Mouse (Mus musculus): Measurements from ENCODE around the gene Fnip1. TPM values are rescaled to one million over a fixed set of nuclear protein-coding genes. Genes with fewer than 3 reads are reported as not detected.

Gene Fnip1
- total and polyA plus RNA-seq, 3 experiments, result 11.9 to 13.6 TPM; not detected in 1

DNA sequence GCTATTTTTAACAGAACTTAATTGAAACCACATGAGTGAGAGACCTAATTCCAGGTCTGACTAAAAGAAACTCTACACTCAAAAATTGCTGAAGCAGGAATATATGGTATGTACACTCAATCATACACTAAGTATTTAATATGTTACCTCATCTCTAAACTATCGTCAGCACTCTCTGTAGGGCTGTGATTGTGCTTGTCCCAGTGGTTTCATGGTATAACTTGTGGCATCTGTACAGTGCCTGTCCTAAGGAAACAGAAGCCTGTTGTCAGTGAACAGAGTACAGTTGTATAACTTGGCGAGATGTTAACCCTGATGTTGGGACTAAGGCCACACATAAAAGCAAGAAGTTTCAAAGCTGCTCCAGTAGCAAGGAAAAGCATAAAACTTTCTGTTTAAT, 10.9 kb upstream of the Fnip1 start:
- peak overlapping the region; percentile 61 to 62 for H3K4me3 ChIP-seq (ENCODE audit: control insufficient read depth in 1 of 2, insufficient read depth in 1 of 2, low read depth in 2 of 2, low read length in 2 of 2)
- H3K27me3 ChIP-seq (ENCODE audit: control insufficient read depth in 1 of 2, insufficient read depth in 2 of 2, low read length in 2 of 2), result no peaks in the 10 kb centered on the region
- TF ChIP-seq EP300 (IDR thresholded peaks at IDR 0.05; ENCODE audit: low read depth in 1 of 2, low read length in 2 of 2) (no peak), ZC3H11A (IDR thresholded peaks at IDR 0.05; ENCODE audit: low read depth, low read length) (no peak), RAD21 (IDR thresholded peaks at IDR 0.05; ENCODE audit: low read depth, low read length) (no peak), SIN3A (IDR thresholded peaks at IDR 0.05; ENCODE audit: low read length) (no peak), CHD2 (IDR thresholded peaks at IDR 0.05; ENCODE audit: low read length) (no peak), HCFC1 (IDR thresholded peaks at IDR 0.05; ENCODE audit: low read depth, low read length) (no peak), GATA1 (IDR thresholded peaks at IDR 0.05; ENCODE audit: low read depth, low read length) (no peak)
- H3K9ac ChIP-seq (ENCODE audit: control insufficient read depth, low read depth, low read length, poor library complexity, severe bottlenecking), result peak overlapping the region; percentile 62
- H3K9me3 ChIP-seq (replicated peaks; ENCODE audit: insufficient read depth, low read length), result no peaks in the 10 kb centered on the region
- peaks cover 0 to 30% of the 10 kb centered on the region in 2 experiments; a peak in 2 of 4 replicates for H3K36me3 ChIP-seq (ENCODE audit: control insufficient read depth in 1 of 2, insufficient read depth in 2 of 2, low read length in 2 of 2)
- H3K79me2 ChIP-seq (ENCODE audit: control insufficient read depth, insufficient read depth, low read length, poor library complexity), result no peaks in the 10 kb centered on the region; the same call in 1 of the 2 replicates
- DNase-seq (ENCODE audit: low read depth, low spot score), result no peak
- H3K4me1 ChIP-seq (ENCODE audit: control insufficient read depth in 1 of 2, insufficient read depth in 2 of 2, low read length in 2 of 2), result peaks cover 18 to 19% of the 10 kb centered on the region in 2 experiments
- peak overlapping the region; percentile 89 for H3K27ac ChIP-seq (ENCODE audit: control insufficient read depth, low read depth, low read length)

DNA sequence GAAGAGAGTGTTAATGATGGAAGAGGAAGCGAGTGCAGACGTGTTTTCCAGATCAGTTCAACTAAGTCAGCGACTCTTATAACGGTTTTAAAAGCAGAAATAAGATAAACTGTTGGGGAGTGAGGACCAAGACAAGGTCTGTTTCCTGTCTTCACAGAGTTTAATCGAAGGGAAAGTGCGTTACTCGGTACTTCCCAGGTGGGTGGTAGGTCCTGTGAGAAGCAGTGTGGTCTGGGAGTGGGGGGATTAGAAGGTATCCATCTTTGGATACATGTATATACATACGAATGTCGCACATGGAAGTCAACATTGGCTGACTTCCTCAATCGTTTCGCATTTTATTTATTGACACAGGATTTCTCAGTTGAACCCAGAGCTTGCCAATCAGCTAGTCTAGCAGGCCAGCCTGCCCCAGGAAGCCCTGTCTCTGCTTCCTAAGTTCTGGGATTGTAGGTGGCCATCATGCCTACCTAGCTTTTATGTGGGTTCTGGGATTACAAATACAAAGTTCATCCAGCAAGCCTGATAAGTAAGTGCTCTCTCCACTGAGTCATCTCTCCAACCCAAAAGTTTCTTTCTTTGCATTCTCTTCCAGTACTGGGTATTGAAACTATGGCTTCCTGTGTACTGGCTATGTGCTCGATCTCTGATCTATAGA, 10.2 kb upstream of the Fnip1 start:
- Histone ChIP-seq H3K79me2 (ENCODE audit: control insufficient read depth, insufficient read depth, low read length, poor library complexity) (no peaks in the 10 kb centered on the region; the same call in 1 of the 2 replicates), H3K27ac (ENCODE audit: control insufficient read depth, low read depth, low read length) (peak overlapping the region; percentile 89), H3K9me3 (replicated peaks; ENCODE audit: insufficient read depth, low read length) (no peaks in the 10 kb centered on the region), H3K4me1 (ENCODE audit: control insufficient read depth in 1 of 2, insufficient read depth in 2 of 2, low read length in 2 of 2) (peaks cover 18 to 19% of the 10 kb centered on the region in 2 experiments), H3K4me3 (ENCODE audit: control insufficient read depth in 1 of 2, insufficient read depth in 1 of 2, low read depth in 2 of 2, low read length in 2 of 2) (peak overlapping the region; percentile 61 to 62), H3K9ac (ENCODE audit: control insufficient read depth, low read depth, low read length, poor library complexity, severe bottlenecking) (peak overlapping the region; percentile 62), H3K27me3 (ENCODE audit: control insufficient read depth in 1 of 2, insufficient read depth in 2 of 2, low read length in 2 of 2) (no peaks in the 10 kb centered on the region), H3K36me3 (ENCODE audit: control insufficient read depth in 1 of 2, insufficient read depth in 2 of 2, low read length in 2 of 2) (peaks cover 0 to 30% of the 10 kb centered on the region in 2 experiments; a peak in 2 of 4 replicates)
- DNase-seq (ENCODE audit: low read depth, low spot score), result peak; percentile 88
- TF ChIP-seq TBP (IDR thresholded peaks at IDR 0.05; ENCODE audit: low read depth, low read length) (peak; percentile 85), HCFC1 (IDR thresholded peaks at IDR 0.05; ENCODE audit: low read depth, low read length) (peak; percentile 34; the same call in 1 of the 2 replicates), ZKSCAN1 (IDR thresholded peaks at IDR 0.05; ENCODE audit: low read depth, low read length) (0 out of 2 replicates have a peak, but pooled peaks have one; percentile 13), ZMIZ1 (IDR thresholded peaks at IDR 0.05; ENCODE audit: low read depth, low read length) (no peak), NELFE (IDR thresholded peaks at IDR 0.05; ENCODE audit: low read depth, low read length) (peak; percentile 67), MAFK (IDR thresholded peaks at IDR 0.05; ENCODE audit: borderline replicate concordance, low read depth, low read length) (no peak), CTCF (IDR thresholded peaks at IDR 0.05 in 2 of 3, conservative IDR thresholded peaks at IDR 0.05 in 1 of 3; ENCODE audit: control insufficient read depth in 1 of 3, insufficient read depth in 1 of 3, low read depth in 2 of 3, low read length in 3 of 3, poor library complexity in 1 of 3, severe bottlenecking in 1 of 3) (no peak), CHD2 (IDR thresholded peaks at IDR 0.05; ENCODE audit: low read length) (peak; percentile 11; the same call in 1 of the 2 replicates), MXI1 (IDR thresholded peaks at IDR 0.05; ENCODE audit: low read depth, low read length) (peak; percentile 12), GATA1 (IDR thresholded peaks at IDR 0.05; ENCODE audit: low read depth, low read length) (peak; percentile 70), BHLHE40 (IDR thresholded peaks at IDR 0.05; ENCODE audit: borderline replicate concordance, low read depth, low read length) (no peak), USF2 (IDR thresholded peaks at IDR 0.05; ENCODE audit: borderline replicate concordance in 1 of 2, insufficient read depth in 1 of 2, low read depth in 1 of 2, low read length in 2 of 2) (no peak), POLR2AphosphoS5 (IDR thresholded peaks at IDR 0.05; ENCODE audit: borderline replicate concordance, low read depth, low read length) (no peak), MYC (IDR thresholded peaks at IDR 0.05; ENCODE audit: low read depth, low read length) (peak; percentile 84), ETS1 (IDR thresholded peaks at IDR 0.05; ENCODE audit: low read depth, low read length) (peak; percentile 82; the same call in 1 of the 2 replicates), POLR2AphosphoS2 (IDR thresholded peaks at IDR 0.05; ENCODE audit: low read length) (no peak), GABPA (IDR thresholded peaks at IDR 0.05; ENCODE audit: low read depth, low read length) (no peak), POLR2A (IDR thresholded peaks at IDR 0.05; ENCODE audit: control insufficient read depth in 1 of 2, insufficient read depth in 1 of 2, low read depth in 1 of 2, low read length in 2 of 2, poor library complexity in 1 of 2) (peak; percentile 41 to 75; a peak in 2 of 4 replicates), MYB (IDR thresholded peaks at IDR 0.05; ENCODE audit: low read depth, low read length) (peak; percentile 93), TAL1 (IDR thresholded peaks at IDR 0.05; ENCODE audit: low read length) (no peak), MEF2A (IDR thresholded peaks at IDR 0.05; ENCODE audit: extremely low read depth, insufficient replicate concordance, low read depth, low read length, poor library complexity, severe bottlenecking) (no peak), E2F4 (IDR thresholded peaks at IDR 0.05; ENCODE audit: borderline replicate concordance, low read depth, low read length) (no peak), UBTF (IDR thresholded peaks at IDR 0.05; ENCODE audit: borderline replicate concordance, insufficient read depth, low read depth, low read length) (no peak), RCOR1 (IDR thresholded peaks at IDR 0.05; ENCODE audit: low read depth, low read length) (peak; percentile 58), MAX (IDR thresholded peaks at IDR 0.05; ENCODE audit: low read length) (peak; percentile 69; the same call in 1 of the 2 replicates), ZNF384 (IDR thresholded peaks at IDR 0.05; ENCODE audit: low read depth, low read length) (no peak)
